Mouse (Mus musculus) right cerebral cortex, adult 18-20 months (tissue): ENCODE data around the gene Sorbs2.

Source experiments
- DNase-seq: peaks from one replicate; pipeline ENCODE4 v3.0.0; 2022; ENCODE audit warnings: mixed read lengths

Gene Sorbs2

GRCm38 (mm10) chr8:45579714-45580543, 72.3 kb downstream of the Sorbs2 start:
- DNase-seq, result no peak

DNA sequence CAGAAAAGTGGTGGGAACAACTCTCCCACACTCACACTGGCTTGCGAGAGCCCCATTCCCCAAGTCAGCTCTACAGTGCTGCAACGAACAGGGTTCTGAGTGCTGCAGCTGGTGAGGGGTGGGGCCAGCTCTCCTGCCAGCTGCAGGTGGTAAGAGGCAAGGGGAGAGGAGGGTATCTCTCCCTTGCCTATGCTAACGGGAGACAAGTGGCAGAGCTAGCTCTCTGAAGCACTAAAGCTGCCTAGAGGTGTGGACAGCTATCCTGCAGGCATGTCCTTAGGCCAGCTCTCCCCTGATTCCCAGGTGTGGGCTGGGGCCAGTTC, 72.9 kb downstream of the Sorbs2 start:
- DNase-seq, result no peak

GRCm38 (mm10) chr8:45583856-45584255, 76.3 kb downstream of the Sorbs2 start:
- no peak for DNase-seq

GRCm38 (mm10) chr8:45584390-45585052, 76.9 kb downstream of the Sorbs2 start:
- DNase-seq, result no peak

DNA sequence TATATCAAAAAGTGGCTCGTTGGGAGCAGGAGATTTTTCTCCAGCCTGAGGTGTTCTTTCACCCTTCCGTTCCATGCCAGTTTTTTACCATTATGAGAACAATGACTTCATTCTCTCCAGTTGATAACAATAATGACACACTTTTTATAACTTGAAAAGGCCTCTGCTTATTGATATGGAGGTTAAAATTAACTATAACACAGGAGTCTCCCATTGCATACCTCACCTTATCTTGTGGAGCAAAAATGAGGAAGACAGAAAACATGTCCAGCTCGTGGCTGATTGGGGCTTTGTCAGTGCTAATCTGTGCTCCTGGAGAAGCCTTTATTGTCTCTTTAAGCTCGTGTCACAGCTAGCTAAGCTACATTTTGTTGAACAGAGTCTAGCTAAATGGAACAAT, 77.6 kb downstream of the Sorbs2 start:
- DNase-seq, result no peak

- DNase-seq, result peak; percentile 67
These were observed 79.4 kb downstream of the Sorbs2 start for GRCm38 (mm10) chr8:45587011-45587410.

DNA sequence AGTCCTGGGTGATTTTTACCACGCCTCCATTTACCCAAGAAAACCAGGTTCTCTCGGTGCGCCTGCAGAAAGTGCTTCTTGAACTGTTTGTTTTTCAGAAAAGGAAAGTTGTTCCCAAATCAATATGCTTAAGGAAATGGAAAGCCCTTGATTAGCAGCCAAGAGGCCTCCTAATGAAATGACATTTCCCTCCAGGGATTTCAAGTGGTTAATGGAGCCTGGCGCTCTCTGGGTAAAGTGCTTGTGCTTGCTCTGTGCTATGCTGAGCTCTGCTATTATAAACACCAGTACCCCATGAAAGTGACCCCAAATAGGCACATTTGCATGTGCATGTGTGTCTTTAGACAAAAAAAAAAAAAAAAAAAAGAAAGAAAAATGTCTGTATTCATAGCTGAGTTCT, 84.3 kb downstream of the Sorbs2 start:
- DNase-seq, result no peak

DNA sequence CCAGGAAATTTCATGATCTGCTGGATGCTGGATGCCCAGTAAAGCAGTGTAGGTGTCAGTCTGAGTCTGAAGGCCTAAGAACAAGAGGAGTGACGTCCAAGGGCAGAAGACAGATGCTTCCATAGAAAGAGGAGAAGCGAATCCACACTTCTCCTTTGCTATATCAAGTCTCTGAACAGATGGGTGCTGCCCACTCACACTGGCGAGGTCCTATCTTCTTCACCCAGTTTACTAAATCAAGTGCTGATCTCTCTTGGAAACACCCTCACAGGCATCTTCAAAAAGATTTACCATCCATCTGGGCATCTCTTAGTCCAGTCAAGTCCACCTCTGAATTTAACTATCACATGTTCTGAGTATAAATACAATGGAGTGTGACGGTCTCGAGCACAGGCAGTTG, 86.1 kb downstream of the Sorbs2 start:
- peak; percentile 90 for DNase-seq

DNA sequence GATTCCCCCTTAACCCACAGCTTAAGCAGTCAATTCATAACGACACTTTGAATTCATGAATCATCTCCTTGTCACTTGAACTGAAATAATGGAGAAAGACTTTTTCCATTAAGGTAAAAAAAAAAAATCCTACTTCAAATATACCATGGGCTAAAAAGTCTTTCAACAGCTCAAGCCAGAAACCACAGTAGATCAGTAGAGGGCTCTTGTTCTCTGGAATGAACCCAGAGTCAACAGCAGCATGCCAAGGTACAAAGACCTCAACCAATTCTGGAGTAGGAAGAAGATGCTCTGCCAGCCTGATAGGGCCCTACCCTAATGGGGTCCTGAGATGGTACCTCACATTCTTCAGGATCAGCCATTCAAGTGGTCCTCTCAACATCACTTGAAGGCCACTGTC, 88.4 kb downstream of the Sorbs2 start:
- no peak for DNase-seq

DNA sequence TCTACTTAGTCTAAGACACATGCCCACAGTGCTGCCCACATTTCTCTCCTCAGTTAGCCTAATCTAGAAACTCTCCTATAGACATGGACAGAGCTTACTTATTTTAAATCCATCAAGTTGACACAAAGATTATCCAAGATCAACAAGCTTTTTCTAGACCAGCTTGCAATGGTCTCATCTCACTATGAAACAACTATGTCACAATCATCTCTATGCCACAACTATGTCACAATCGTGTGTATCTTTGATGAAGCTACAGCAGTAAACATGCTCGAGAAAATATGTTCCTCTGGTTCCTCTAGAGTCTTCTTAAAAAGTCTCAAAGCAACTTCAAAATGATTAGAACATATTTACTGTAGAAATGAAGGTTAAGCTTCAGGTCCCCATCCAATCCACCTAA, 89.0 kb downstream of the Sorbs2 start:
- DNase-seq, result no peak

- DNase-seq, result no peak
These were observed 90.2 kb downstream of the Sorbs2 start for GRCm38 (mm10) chr8:45597631-45598420.

DNA sequence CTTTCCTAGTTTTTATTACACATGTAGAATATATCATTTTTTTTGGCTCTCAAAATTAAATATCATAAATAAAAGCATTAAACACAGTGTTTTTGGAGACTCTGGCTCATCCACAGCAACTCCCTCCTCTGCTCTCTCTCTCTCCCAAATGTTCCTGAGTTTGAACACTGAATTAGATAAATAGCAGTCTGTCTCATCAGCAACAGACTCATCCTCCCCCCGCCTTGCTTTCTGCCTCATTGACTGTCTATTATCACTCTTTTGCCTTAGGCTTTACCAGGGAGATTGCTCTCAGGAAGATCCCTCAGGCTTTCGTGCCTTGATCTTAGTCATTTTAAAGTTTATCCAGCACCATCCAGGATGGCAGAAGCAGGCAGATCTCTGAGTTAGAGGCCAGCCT, 91.3 kb downstream of the Sorbs2 start:
- DNase-seq, result no peak

- DNase-seq, result no peak
These were observed 94.4 kb downstream of the Sorbs2 start for GRCm38 (mm10) chr8:45602019-45602418.

- no peak for DNase-seq
These were observed 97.8 kb downstream of the Sorbs2 start for GRCm38 (mm10) chr8:45605419-45605818.

GRCm38 (mm10) chr8:45607012-45607411, 99.4 kb downstream of the Sorbs2 start:
- DNase-seq, result no peak

DNA sequence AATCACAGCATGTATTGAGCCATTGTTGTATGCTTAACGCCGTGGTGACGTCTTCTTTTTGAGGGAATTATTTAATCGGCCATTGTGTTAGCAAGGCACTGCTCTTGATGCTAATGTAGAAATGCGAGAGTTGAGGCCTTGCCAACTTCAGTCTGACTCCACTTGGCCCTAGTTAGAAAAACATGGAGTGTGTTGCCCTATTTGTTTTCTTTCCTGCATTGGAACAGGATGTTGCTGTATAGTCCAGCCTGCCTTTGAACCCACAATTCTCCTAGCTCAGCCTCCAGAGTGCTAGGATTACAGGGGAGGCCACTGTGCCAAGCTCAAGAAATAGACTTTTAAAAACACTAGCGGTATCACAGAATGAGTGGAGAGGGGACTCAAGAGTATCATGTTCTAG, 100.8 kb downstream of the Sorbs2 start:
- DNase-seq, result no peak

DNA sequence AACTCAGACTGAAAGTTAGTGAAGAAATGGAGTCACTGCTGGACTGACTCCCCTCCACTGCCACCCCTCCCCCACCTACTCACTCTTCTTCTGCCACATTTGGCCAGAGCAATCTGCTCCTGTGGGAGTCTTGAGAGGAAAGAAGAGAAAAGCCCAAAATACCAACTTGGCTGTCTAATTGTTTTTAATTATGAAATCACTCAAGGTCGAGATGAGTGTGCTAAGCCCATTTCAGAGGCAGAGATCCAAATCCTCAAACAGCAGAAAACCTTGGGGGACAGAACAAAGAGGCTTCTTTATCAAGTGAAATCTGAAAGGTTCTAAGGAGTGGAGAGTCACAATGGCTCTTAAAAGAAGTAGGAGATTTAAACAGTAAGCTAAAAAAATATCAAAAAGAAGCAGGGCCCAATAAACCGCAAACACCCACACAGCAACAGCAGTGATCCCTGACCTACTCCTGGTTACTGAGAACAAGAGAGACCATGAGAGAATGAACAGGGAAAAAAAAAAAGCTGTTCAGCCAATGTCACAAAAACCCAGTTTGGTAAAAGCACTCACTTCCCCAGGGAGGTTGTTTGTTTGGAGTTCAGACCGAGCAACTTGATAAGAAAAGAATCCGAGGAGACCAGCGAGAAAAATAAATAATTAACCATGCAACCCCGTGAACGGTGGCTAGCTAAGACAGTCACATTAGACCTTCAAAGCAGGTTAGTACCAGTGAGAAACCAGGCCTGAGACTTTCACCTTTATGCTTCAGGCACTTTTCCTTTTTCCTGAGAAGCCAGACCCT, 103.0 kb downstream of the Sorbs2 start:
- DNase-seq, result no peak

- DNase-seq, result no peak
These were observed 103.7 kb downstream of the Sorbs2 start for GRCm38 (mm10) chr8:45611320-45611719.

DNA sequence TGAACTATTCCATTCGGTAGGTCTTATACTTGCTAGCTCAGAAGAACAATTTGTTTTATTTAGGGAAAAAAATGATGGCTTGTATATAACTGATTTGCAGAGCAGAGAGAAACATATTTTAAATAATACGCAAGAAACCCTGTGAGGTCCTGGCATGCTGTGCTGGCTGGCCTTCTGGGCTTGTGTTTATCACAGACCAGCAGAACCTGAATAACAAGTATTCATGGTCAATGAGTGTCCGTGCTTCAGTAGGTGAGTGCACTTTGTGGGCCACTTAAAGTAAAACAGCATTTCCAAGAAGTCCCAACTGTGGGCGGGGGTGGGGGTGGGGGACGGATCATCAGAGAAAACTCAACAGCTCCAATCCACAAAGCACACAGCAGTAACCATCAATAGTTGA, 107.0 kb downstream of the Sorbs2 start:
- DNase-seq, result no peak

GRCm38 (mm10) chr8:45615050-45615449, 107.5 kb downstream of the Sorbs2 start:
- no peak for DNase-seq

- DNase-seq, result no peak
These were observed 108.0 kb downstream of the Sorbs2 start for GRCm38 (mm10) chr8:45615551-45615950.

DNA sequence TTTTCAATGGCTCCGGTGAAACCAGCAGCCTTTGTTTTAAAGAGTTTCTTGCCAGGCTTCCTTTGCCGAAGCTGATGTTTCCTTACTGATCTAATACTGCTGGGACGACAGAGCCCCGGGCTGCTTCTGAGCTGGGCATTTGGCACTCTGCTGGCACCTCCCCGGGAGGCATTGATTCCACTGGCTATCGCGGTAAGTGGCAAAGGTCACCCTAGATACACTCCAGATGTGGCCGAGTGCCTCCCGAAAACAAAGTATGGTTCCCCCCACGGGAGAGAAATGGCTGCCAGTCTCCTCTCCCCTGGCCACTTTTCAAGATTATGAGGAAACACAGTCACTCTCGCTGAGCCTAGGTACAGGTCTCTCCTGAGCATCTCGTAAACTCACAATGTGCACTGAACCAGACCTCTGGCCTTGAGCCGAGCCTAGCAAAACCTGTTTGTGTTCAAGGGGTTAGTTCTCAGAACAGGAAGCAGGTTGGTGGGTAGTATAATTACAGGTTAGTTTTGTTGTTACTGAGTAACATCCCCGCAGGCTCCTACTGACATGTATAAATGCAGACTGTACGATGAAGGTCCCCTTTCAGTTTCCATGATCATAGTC, 114.1 kb downstream of the Sorbs2 start:
- DNase-seq, result no peak

GRCm38 (mm10) chr8:45626406-45626805, 118.8 kb downstream of the Sorbs2 start:
- no peak for DNase-seq
